Comparison of ENCODE assay signal across 13 mouse cellular contexts in the genomic region with DNA sequence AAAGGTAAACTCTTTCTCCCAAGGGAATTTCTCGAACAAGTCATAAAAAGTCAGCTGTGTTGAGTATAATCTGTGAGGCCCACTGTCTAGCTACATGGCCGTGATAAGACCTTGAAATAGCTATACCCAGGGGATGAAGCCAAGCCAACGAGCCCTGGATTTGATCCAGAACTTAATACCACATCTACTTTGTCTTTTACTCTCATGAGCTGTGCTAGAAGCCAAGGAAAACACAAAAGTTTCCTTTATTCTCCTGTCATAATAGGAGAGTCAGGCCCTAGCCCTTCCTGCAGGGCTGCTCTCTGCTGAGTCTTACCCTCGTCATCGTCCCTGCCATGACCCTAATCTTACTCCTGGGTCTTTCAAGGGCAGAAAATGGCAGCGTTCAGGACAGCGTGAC. TPM values are rescaled to one million over a fixed set of nuclear protein-coding genes. Genes with fewer than 3 reads are reported as not detected.
DNase-seq lines count a peak whose midpoint lies in the region; ATAC-seq and TF ChIP-seq lines count a peak whose summit lies in the region.
"Had no signal": no experiment of that assay in that cellular context is flagged by ENCODE, and none has a peak within 500 bp of the region (broad histone marks: within the 10 kb centered on the region; RNA-seq: fewer than 3 reads in every experiment).

No protein-coding gene starts in this region.

- H3K36me3 ChIP-seq in hindbrain, postnatal 0 days (ENCODE audit: insufficient read depth, low read length): no peaks in the 10 kb centered on the region
- no peaks in the 10 kb centered on the region for H3K36me3 ChIP-seq in hindbrain, embryonic 16.5 days (ENCODE audit: control insufficient read depth, insufficient read depth, low read length)
- no peaks in the 10 kb centered on the region for H3K36me3 ChIP-seq in hindbrain, embryonic 11.5 days (ENCODE audit: control insufficient read depth, insufficient read depth, low read length)
- H3K36me3 ChIP-seq: stomach, embryonic 15.5 days had no signal

- no peak for TF ChIP-seq CTCF in hindbrain, postnatal 0 days (IDR thresholded peaks at IDR 0.05; ENCODE audit: low read depth)
- TF ChIP-seq CTCF in Patski (IDR thresholded peaks at IDR 0.05): no peak

- no peak overlapping the region for H3K4me3 ChIP-seq in hindbrain, postnatal 0 days (ENCODE audit: low read length)
- no peak overlapping the region for H3K4me3 ChIP-seq in hindbrain, embryonic 16.5 days (ENCODE audit: low read length)
- no peak overlapping the region for H3K4me3 ChIP-seq in hindbrain, embryonic 11.5 days (ENCODE audit: low read depth, low read length)
- H3K4me3 ChIP-seq: stomach, embryonic 15.5 days had no signal

- no peaks in the 10 kb centered on the region for H3K9me3 ChIP-seq in hindbrain, postnatal 0 days (ENCODE audit: low read length)
- H3K9me3 ChIP-seq in hindbrain, embryonic 16.5 days (ENCODE audit: control insufficient read depth, low read length): no peaks in the 10 kb centered on the region
- no peaks in the 10 kb centered on the region for H3K9me3 ChIP-seq in hindbrain, embryonic 11.5 days (ENCODE audit: control insufficient read depth, low read length)
- H3K9me3 ChIP-seq: stomach, embryonic 15.5 days had no signal

- WGBS in hindbrain, postnatal 0 days: 49% methylated on average over 7 of the region's 7 CpGs
- WGBS in hindbrain, embryonic 16.5 days: 54% methylated on average over 7 of the region's 7 CpGs
- WGBS in hindbrain, embryonic 11.5 days: 80% methylated on average over 7 of the region's 7 CpGs

- H3K27ac ChIP-seq in hindbrain, postnatal 0 days: no peak overlapping the region
- H3K27ac ChIP-seq in hindbrain, embryonic 16.5 days (ENCODE audit: low read depth, low read length): no peak overlapping the region
- no peak overlapping the region for H3K27ac ChIP-seq in hindbrain, embryonic 11.5 days (ENCODE audit: low read depth, low read length)
- H3K27ac ChIP-seq: stomach, embryonic 15.5 days had no signal

- POLR2A ChIA-PET in Patski (lab: Charles Lee): no interaction called here

- no peak overlapping the region for H3K9ac ChIP-seq in hindbrain, postnatal 0 days (replicated peaks; ENCODE audit: low read length)
- no peak overlapping the region for H3K9ac ChIP-seq in hindbrain, embryonic 16.5 days (ENCODE audit: low read depth, low read length)
- no peak overlapping the region for H3K9ac ChIP-seq in hindbrain, embryonic 11.5 days (ENCODE audit: low read depth, low read length)
- H3K9ac ChIP-seq: stomach, embryonic 15.5 days had no signal

- in situ Hi-C loops in Patski (cut with MboI; ENCODE audit: low pct_unique_long_range_greater_than_20kb): no loop called here

- H3K4me2 ChIP-seq in hindbrain, postnatal 0 days (ENCODE audit: low read depth, low read length): no peak overlapping the region
- H3K4me2 ChIP-seq in hindbrain, embryonic 16.5 days (ENCODE audit: low read length): no peak overlapping the region
- H3K4me2 ChIP-seq in hindbrain, embryonic 11.5 days (replicated peaks; ENCODE audit: low read depth, low read length): no peak overlapping the region
- H3K4me2 ChIP-seq: stomach, embryonic 15.5 days had no signal

- CTCF ChIA-PET in Patski (lab: Charles Lee): interaction anchor here (2.1 to 2.7 kb wide), 2 partner anchors 10 to 94 kb away, joined by 9 to 14 read pairs; no protein-coding TSS in a partner anchor

- H3K4me1 ChIP-seq in hindbrain, postnatal 0 days (ENCODE audit: insufficient read depth, low read length): no peaks in the 10 kb centered on the region
- no peaks in the 10 kb centered on the region for H3K4me1 ChIP-seq in hindbrain, embryonic 16.5 days (ENCODE audit: control insufficient read depth, insufficient read depth, low read depth, low read length)
- H3K4me1 ChIP-seq in hindbrain, embryonic 11.5 days (replicated peaks; ENCODE audit: control insufficient read depth, insufficient read depth, low read length): no peaks in the 10 kb centered on the region
- H3K4me1 ChIP-seq: stomach, embryonic 15.5 days had no signal

- ATAC-seq in hindbrain, postnatal 0 days: no peak
- no peak for ATAC-seq in hindbrain, embryonic 16.5 days
- peak; percentile 21 for ATAC-seq in Patski
- ATAC-seq in monocyte, adult 5-6 weeks (replicated peaks; ENCODE audit: insufficient number of reproducible peaks, low FRiP score, low TSS enrichment, poor library complexity, severe bottlenecking): no peak
- ATAC-seq in hindbrain, embryonic 11.5 days (ENCODE audit: low FRiP score): no peak

- DNase-seq in hindbrain, postnatal 0 days (ENCODE audit: low spot score): peak; percentile 14
- peak; percentile 76 for DNase-seq in Patski (ENCODE audit: low read depth, low spot score)
- peak; percentile 75 to 79 for DNase-seq in heart, adult 9 months (ENCODE audit: low spot score in 2 of 2)
- DNase-seq in kidney, postnatal 36 days: peak; percentile 28 to 41
- DNase-seq in hindbrain, embryonic 11.5 days (ENCODE audit: low spot score): no peak
- no peak for DNase-seq in right cerebral cortex, adult 18-20 months
- DNase-seq: cerebellum, adult 9-11 months; gastrocnemius, postnatal 25 days; lung, adult 2 months had no signal

- H3K27me3 ChIP-seq in hindbrain, postnatal 0 days (ENCODE audit: insufficient read depth, low read length): no peaks in the 10 kb centered on the region
- H3K27me3 ChIP-seq in hindbrain, embryonic 16.5 days (replicated peaks; ENCODE audit: control insufficient read depth, insufficient read depth, low read length): no peaks in the 10 kb centered on the region
- no peaks in the 10 kb centered on the region for H3K27me3 ChIP-seq in Patski
- H3K27me3 ChIP-seq in hindbrain, embryonic 11.5 days (ENCODE audit: control insufficient read depth, insufficient read depth, low read length): no peaks in the 10 kb centered on the region
- H3K27me3 ChIP-seq: CH12.LX; stomach, embryonic 15.5 days had no signal

RNA-seq across cellular contexts. Expression of gene Fam69a, which starts 28.5 kb away (rescaled TPM):
- total RNA-seq in hindbrain, postnatal 0 days (2014; rRNA removed): 16.4 and 28.8 TPM in 2 replicates
- polyA plus RNA-seq in hindbrain, postnatal 0 days (2015; fragmentation: Nextera tagmentation; extraction: Ambion mirVana): 73.6 and 79.5 TPM in 2 replicates
- 68.1 and 73.3 TPM in 2 replicates for polyA plus RNA-seq in hindbrain, embryonic 16.5 days (2015; fragmentation: Nextera tagmentation; extraction: Ambion mirVana)
- polyA plus RNA-seq in Patski (2021): 17.0 TPM
- 33.7 to 53.5 TPM (median 47.2 TPM) in 3 replicates for total RNA-seq in monocyte, adult 5-6 weeks (2017)
- polyA plus RNA-seq in hindbrain, embryonic 11.5 days (2014; fragmentation: Nextera tagmentation; extraction: Ambion mirVana): 24.8 and 28.5 TPM in 2 replicates

RNA-seq across cellular contexts. Expression of gene Mtf2, which starts 50.1 kb away (rescaled TPM):
- 36.0 and 41.4 TPM in 2 replicates for total RNA-seq in hindbrain, postnatal 0 days (2014; rRNA removed)
- polyA plus RNA-seq in hindbrain, postnatal 0 days (2015; fragmentation: Nextera tagmentation; extraction: Ambion mirVana): 48.7 and 55.7 TPM in 2 replicates
- polyA plus RNA-seq in hindbrain, embryonic 16.5 days (2015; fragmentation: Nextera tagmentation; extraction: Ambion mirVana): 76.4 and 88.7 TPM in 2 replicates
- 29.9 TPM for polyA plus RNA-seq in Patski (2021)
- 63.4 to 78.4 TPM (median 63.4 TPM) in 3 replicates for total RNA-seq in monocyte, adult 5-6 weeks (2017)
- 151 and 155 TPM in 2 replicates for polyA plus RNA-seq in hindbrain, embryonic 11.5 days (2014; fragmentation: Nextera tagmentation; extraction: Ambion mirVana)

Comparison
In these comparisons a context has a peak if more than half of its experiments do, and no peak if none do; other contexts are left out.
1. DNase-seq: peak in hindbrain, postnatal 0 days (single experiment), Patski (single experiment), heart, adult 9 months (2 of 2) and kidney, postnatal 36 days (2 of 2); none in hindbrain, embryonic 11.5 days (single experiment) and right cerebral cortex, adult 18-20 months (single experiment).